Mouse (Mus musculus) forebrain, embryonic 13.5 days (tissue): ENCODE data around the gene Foxr1. TPM values are rescaled to one million over a fixed set of nuclear protein-coding genes. Genes with fewer than 3 reads are reported as not detected.

Experiments
- ATAC-seq: fragments of 200-750 bp; cut with Nextera tagmentation; 2 replicates; pipeline ENCODE4 v1.8.0; 2017
- H3K27ac ChIP-seq: fragments of 300-500 bp; sonication (generic); 2 replicates; pipeline ENCODE4 v1.5.1; 2015; ENCODE audit warnings: inconsistent platforms, mild to moderate bottlenecking, moderate library complexity
- H3K27me3 ChIP-seq: fragments of 300-500 bp; sonication (generic); 2 replicates; pipeline ENCODE4 v1.6.1; 2015; ENCODE audit warnings: mild to moderate bottlenecking, inconsistent platforms
- H3K36me3 ChIP-seq: fragments of 300-500 bp; sonication (generic); 2 replicates; pipeline ENCODE4 v1.6.1; 2015; ENCODE audit warnings: mild to moderate bottlenecking, inconsistent platforms; ENCODE audit not compliant: poor library complexity, severe bottlenecking
- H3K4me1 ChIP-seq: fragments of 300-500 bp; sonication (generic); 2 replicates; pipeline ENCODE4 v1.6.1; 2015; ENCODE audit warnings: inconsistent platforms
- H3K4me2 ChIP-seq: fragments of 300-500 bp; sonication (generic); 2 replicates; pipeline ENCODE4 v1.6.1; 2015; ENCODE audit warnings: inconsistent platforms, mild to moderate bottlenecking, moderate library complexity
- H3K4me3 ChIP-seq: fragments of 300-500 bp; sonication (generic); 2 replicates; pipeline ENCODE4 v1.5.1; 2015; ENCODE audit warnings: mild to moderate bottlenecking, inconsistent platforms
- H3K9ac ChIP-seq: fragments of 300-500 bp; sonication (generic); 2 replicates; pipeline ENCODE4 v1.6.1; 2015; ENCODE audit warnings: mild to moderate bottlenecking, inconsistent platforms
- H3K9me3 ChIP-seq: fragments of 300-500 bp; sonication (generic); replicated peaks from 2 replicates; pipeline ENCODE4 v1.6.1; 2016; ENCODE audit warnings: inconsistent platforms
- WGBS: fragments of 180-500 bp; shearing (Covaris S2); methylation state at CpG from one replicate; pipeline ENCODE4 v1.1.7; 2015; 5-methylcytosine and 5-hydroxymethylcytosine counted together
- microRNA-seq: library from miRNA; unstranded; fragments of <30 nt; microRNA quantifications from one replicate; pipeline ENCODE4, GENCODE M21; 2016
- polyA plus RNA-seq: library from polyadenylated mRNA; unstranded; fragments of >200 nt; fragmentation: Nextera tagmentation; extraction: Ambion mirVana; gene quantifications from 2 replicates; pipeline ENCODE4 v1.2.1, GENCODE M21; 2015

The Foxr1 gene
- polyA plus RNA-seq, 1 experiment from 2014 or later = not detected

- Histone ChIP-seq H3K9me3 (no peaks in the 10 kb centered on the region), H3K36me3 (peaks cover 91% of the 10 kb centered on the region), H3K9ac (no peak overlapping the region), H3K4me1 (peaks cover 11% of the 10 kb centered on the region), H3K4me3 (no peak overlapping the region), H3K27ac (no peak overlapping the region), H3K4me2 (no peak overlapping the region), H3K27me3 (no peaks in the 10 kb centered on the region)
- WGBS = 94% methylated on average over 13 of the region's 13 CpGs
- no peak for ATAC-seq
Measured at GRCm38 (mm10) chr9:44384596-44384995, 56.3 kb downstream of the Foxr1 start.

Small RNAs within 50 kb of the gene (microRNA-seq; reads per million reads assigned to microRNA genes)
- not detected for gene Mir7085

Other genes with a start within 250 kb of the Foxr1 start
- 25.2 and 26.4 TPM in 2 replicates for gene Cbl, start 207.1 kb downstream of the Foxr1 start, polyA plus RNA-seq
- not detected in 2 replicates for gene Ccdc153, start 200.5 kb downstream of the Foxr1 start, polyA plus RNA-seq
- gene Pdzd3, start 189.7 kb downstream of the Foxr1 start, polyA plus RNA-seq = 0.39 and 0.40 TPM in 2 replicates
- 4.4 and 4.5 TPM in 2 replicates for gene Nlrx1, start 172.5 kb downstream of the Foxr1 start, polyA plus RNA-seq
- gene Abcg4, start 152.5 kb downstream of the Foxr1 start, polyA plus RNA-seq = 9.2 and 10.9 TPM in 2 replicates
- 30.5 and 38.4 TPM in 2 replicates for gene Hinfp, start 135.5 kb downstream of the Foxr1 start, polyA plus RNA-seq
- gene C2cd2l, start 120.9 kb downstream of the Foxr1 start, polyA plus RNA-seq = 14.0 and 19.6 TPM in 2 replicates
- gene Dpagt1, start 115.1 kb downstream of the Foxr1 start, polyA plus RNA-seq = 36.8 and 40.1 TPM in 2 replicates
- gene H2afx, start 106.4 kb downstream of the Foxr1 start, polyA plus RNA-seq = 393 TPM in 2 replicates
- 91.6 and 92.2 TPM in 2 replicates for gene Hmbs, start 96.9 kb downstream of the Foxr1 start, polyA plus RNA-seq
- gene Vps11, start 79.5 kb downstream of the Foxr1 start, polyA plus RNA-seq = 34.9 and 37.9 TPM in 2 replicates
- 22.4 and 26.5 TPM in 2 replicates for gene Hyou1, start 61.6 kb downstream of the Foxr1 start, polyA plus RNA-seq
- 23.3 and 29.6 TPM in 2 replicates for gene Slc37a4, start 44.3 kb downstream of the Foxr1 start, polyA plus RNA-seq
- 1,416 and 1,661 TPM in 2 replicates for gene Rps25, start 34.0 kb downstream of the Foxr1 start, polyA plus RNA-seq
- 311 and 314 TPM in 2 replicates for gene Trappc4, start 33.5 kb downstream of the Foxr1 start, polyA plus RNA-seq
- gene Ccdc84, start 22.6 kb downstream of the Foxr1 start, polyA plus RNA-seq = 29.1 and 30.3 TPM in 2 replicates
- gene Upk2, start 13.8 kb upstream of the Foxr1 start, polyA plus RNA-seq = not detected in 2 replicates
- gene Bcl9l, start 41.7 kb upstream of the Foxr1 start, polyA plus RNA-seq = 8.6 and 9.1 TPM in 2 replicates
- not detected in 2 replicates for gene Cxcr5, start 120.7 kb upstream of the Foxr1 start, polyA plus RNA-seq
- 28.1 and 30.0 TPM in 2 replicates for gene Ddx6, start 163.8 kb upstream of the Foxr1 start, polyA plus RNA-seq
- not detected in 2 replicates for gene Treh, start 232.1 kb upstream of the Foxr1 start, polyA plus RNA-seq